Mouse (Mus musculus) T-helper 1 cell (primary cell): ENCODE results near the gene Numb.

Experiments used
- in situ Hi-C: fragments of 300-600 bp; cut with MboI, MseI; formaldehyde crosslinking; loops from one replicate; pipeline ENCODE4 v1.15.1; 2025; ENCODE audit warnings: high pct_unique_total_duplicates

Gene Numb

DNA sequence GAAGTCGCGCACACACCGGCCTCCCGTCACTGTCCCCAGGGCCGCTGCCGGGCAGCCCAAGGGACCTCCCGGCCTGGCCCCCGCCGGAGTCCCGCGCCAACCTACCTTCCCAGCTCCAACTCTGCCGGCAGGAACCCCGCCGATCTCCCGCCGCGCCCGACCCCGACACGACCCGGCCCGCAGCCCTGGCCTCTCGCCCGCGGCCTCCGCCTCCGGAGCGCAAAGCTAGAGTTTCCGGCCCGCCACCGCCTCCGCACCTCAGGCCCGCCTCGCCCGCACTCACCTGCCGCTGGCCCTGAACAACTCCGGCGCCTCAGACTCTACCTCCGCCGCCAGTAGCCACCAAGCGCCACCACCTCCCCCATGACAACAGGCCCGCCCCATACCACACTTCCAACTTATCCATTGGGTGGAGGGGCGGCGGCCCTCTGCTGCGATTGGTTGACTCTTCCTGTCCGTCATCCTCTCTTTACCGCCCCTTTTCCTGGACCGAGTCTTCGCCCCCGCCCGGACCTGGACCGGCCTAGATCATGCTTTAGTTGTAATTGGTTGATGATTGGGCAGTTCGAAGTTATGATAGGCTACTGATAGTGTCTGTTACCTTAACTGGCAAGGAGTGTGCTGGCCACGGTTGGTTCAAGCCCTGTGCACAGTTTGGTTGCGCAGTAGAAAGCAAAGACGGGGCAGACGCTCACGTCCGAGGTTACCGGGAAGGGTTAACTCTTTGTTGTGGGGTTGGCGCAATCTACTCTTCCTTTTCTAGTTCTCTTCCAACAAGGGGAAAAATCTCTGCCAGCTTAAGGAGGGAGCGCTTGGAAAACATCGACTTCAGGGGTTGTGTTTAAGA, at the start of gene Numb:
Gene Numb, minus strand, starts transcription at position 400 of the 847 bp plus-strand sequence.
- in situ Hi-C loops, result loop anchor here (10.0 kb wide), 1 partner anchor 1063 kb away; no protein-coding TSS in a partner anchor

DNA sequence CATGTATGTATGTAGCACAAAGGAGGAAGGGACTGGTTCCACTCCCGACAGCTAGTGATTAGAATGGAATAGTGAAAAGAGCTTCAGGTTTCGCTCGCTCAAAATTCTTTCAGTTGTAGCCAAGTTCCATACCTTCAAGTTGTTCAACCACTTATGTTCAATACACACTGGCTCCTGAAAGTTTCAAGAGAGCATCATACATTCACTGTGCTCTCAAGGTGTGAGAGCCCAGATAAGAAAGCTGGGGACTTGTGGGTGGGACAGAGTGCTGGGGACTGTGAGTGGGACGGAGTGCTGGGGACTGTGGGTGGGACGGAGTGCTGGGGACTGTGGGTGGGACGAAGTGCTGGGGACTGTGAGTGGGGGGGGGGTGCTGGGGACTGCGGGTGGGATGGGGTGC, 43.5 kb upstream of the Numb start:
- in situ Hi-C loops, result loop anchor here (5.0 kb wide), 1 partner anchor 107 kb away; no protein-coding TSS in a partner anchor

- in situ Hi-C loops, result no loop called here
These were observed 36.5 kb upstream of the Numb start for GRCm38 (mm10) chr12:83958278-83958677.

DNA sequence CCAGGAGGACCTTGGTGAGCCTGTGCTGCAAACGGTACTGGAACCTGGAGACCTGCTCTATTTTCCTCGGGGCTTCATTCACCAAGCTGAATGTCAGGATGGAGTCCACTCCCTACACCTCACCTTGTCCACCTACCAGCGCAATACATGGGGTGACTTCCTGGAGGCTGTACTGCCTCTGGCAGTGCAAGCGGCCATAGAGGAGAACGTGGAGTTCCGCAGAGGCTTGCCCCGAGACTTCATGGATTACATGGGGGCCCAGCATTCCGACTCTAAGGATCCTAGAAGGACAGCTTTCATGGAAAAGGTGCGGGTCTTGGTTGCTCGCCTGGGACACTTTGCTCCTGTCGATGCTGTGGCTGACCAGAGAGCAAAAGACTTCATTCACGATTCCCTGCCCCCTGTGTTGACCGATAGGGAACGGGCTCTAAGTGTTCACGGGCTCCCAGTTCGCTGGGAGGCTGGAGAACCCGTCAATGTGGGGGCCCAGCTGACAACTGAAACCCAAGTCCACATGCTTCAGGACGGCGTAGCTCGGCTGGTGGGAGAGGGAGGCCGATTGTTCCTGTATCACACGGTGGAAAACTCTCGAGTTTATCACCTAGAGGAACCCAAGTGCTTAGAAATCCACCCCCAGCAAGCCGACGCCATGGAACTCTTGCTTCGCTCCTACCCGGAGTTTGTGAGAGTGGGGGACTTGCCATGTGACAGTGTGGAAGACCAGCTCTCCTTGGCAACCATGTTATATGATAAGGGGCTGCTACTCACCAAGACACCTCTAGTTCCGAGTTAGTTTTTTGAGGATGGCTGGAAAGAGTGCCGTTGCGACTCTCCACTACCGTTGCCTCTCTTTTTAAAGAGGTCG, 30.2 kb upstream of the Numb start:
- in situ Hi-C loops, result no loop called here

GRCm38 (mm10) chr12:83950840-83951701, 29.3 kb upstream of the Numb start:
- in situ Hi-C loops, result no loop called here

- in situ Hi-C loops, result no loop called here
These were observed 28.7 kb upstream of the Numb start, which contains the start of gene Riox1 for GRCm38 (mm10) chr12:83950493-83950839. Riox1 (plus strand) TSS chr12:83950608.

DNA sequence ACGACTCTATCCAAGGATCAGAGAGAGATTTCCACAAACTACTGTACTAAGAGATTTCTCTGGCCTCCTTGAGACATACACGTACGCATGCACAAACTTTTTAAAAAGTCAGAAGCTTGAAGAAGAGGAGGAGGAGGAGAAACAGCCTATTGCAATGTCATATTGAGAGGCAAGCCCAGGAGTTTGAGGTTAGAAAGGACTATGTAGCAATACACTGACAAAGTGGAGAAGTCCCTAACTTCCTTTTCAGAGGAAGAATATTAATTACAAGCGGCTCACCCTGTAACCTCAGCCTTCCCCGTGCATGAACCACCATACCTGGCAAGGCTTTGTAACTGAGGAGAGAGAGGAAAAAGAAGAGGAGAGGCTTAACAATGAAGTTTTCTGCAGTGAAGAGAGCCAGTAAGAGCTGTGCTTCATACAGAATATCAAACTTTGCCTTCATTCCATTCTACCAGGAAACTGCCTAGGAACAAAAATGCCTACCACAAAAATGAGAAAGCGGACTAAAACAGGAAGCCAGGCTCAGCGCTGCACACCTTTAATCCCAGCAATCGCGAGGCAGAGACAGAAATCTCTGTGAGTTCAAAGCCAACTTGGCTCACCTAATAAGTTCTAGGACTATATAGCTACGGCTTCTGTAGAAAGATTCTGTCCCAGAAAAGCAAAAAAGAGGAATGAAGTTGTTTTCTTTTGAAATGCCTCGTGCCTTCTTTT, 28.2 kb upstream of the Numb start:
- in situ Hi-C loops, result no loop called here

DNA sequence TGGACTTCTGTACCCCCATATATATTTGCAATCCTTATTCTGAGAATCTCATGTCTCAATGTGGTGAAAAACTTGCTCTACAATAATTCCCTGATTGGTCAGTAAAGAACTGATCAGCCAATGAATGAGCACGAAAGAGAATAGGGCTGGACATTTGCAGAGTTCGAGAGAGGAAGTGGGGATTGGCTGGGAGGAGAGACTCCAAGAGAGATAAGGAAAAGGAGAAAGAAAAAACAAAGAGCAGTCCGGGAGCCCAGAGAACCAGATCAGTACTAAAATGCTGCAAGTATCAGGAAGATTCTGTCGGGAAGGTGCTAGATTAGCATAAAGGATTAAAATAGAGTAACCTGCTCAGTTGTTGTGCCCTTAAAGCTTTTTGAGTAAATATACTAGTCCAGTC, 27.3 kb upstream of the Numb start:
- in situ Hi-C loops, result no loop called here

DNA sequence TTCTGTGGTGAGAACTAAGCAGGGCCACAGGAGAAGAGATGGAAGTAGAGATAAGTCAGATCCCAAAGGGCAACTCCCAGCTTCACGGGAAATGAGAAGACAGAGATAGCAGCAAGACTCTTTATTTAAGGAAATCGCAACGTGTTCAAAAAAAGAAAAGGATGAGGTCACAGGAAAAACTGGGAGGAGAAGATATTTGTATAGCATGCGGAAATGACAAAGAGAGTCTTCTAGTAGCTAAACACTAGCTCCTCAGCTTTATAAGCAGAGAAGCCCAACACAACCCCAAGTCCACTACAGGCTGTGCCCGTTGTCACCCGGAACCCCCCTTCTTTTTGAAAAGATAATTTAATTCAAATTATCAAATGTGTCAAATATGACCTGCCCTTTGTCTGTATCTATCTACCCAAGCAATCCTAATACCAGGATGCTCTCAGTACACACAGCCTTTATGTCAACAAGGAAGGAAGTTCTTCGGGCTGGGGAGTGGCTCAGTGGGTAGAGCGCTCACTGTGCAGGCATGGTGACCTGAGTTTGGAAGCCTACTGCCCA, 25.6 kb upstream of the Numb start:
- in situ Hi-C loops, result no loop called here

DNA sequence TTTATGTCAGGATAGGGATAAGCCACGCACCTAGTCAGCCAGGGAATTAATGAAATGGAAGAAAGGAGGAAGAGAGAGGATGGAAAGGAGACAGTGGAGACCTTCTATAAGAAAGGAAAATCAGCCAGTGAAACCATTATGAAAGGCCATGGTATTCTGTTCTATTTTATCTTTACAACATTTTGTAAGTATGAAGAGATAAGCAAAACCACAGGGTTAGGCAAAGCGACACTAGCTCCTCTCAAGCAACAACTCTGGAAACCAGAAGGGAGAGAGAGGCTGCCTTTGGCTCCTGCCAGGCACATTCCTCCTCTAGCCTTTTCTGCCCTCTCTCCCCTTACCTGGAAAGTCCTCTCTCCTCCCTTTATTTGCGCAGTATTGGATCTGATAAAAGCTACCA, 20.2 kb upstream of the Numb start:
- in situ Hi-C loops, result no loop called here

DNA sequence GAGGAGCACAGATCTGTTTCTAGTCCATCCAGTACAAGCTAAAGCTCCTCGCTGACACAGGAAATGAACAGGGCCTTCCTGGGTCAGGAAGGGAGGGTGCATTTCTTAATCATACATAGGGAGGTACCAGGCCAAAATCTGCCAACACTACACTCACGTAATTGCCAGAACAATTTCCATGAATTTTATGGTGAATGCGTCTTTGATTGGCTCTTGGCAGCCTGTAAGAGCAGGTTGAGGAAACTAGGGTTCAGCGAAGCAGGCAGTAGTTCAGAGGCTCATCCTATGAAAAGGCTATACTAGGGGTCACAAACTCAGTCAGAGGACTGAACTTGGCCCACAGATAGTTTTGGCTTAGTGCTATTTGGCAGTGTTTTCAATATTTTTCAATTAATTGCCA, 18.3 kb upstream of the Numb start:
- in situ Hi-C loops, result no loop called here

DNA sequence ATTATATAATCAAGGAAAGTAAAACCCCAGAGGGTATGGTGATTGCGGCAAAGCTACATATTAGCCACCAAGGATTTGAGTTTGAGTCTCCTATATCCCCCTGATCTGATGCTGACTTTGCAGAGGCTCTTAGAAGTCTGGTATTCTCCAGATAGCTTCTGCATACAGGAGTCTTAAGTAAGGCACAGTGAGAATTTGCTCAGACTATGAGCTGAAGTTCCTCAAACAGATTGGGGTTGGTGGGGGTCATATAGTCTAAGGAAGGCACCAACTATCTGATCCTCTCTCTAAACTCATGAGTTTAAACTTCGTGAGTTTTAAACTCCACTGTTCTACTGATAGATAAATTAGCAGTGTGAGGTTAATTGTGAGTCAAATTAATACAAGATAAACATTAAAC, 17.6 kb upstream of the Numb start:
- in situ Hi-C loops, result loop anchor here (5.0 kb wide), 1 partner anchor 222 kb away; no protein-coding TSS in a partner anchor

- in situ Hi-C loops, result loop anchor here (5.0 kb wide), 1 partner anchor 221 kb away; no protein-coding TSS in a partner anchor
These were observed 16.9 kb upstream of the Numb start for GRCm38 (mm10) chr12:83938592-83938991.

DNA sequence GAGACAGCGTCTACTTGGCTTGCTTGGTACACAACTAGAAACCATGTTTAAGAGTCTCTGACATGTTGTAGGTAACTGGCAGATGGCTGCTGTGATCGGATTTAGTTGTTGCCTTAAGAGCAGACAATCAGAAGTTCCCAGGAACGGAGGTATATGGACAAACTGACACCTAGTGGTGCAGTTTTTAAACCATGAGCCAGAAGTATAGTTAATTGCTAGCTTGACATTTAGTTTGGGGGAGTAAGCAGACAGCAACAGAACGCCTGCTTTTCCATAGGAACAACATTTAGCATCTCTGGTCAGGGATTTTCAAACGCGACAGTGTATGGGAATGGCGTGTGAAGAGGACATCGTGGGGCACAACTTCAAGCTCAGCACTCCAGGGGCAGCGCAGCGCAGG, 15.9 kb upstream of the Numb start:
- in situ Hi-C loops, result loop anchor here (5.0 kb wide), 1 partner anchor 220 kb away; no protein-coding TSS in a partner anchor

DNA sequence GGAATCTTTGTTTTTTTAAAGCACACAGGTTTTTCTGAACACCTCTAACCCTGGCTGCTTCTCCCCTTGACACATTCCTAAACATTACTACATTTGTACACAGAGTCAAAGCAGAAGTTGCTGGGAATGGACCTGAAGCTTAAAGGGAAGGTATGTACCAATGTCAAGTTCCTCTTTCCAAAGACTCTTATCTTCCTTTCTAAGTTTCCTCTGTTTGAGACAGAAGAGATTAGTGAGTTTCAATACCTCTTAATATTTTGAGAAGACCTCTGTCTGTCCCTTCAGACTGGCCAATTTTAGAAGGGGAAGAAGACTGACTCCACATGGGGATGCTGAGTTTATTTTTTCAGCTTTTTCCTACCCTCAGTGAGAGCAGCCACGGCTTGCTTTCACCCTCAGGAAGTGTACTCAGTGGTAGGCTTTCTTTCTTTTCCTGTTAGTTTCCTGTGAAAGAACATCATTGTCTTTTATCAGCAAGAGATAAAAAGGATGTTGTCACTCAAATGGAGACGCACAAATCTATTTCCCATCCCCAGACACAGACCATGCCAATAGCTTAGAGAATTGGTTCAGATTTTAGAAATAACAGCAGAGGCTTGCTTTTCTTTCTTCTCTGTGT, 7.6 kb upstream of the Numb start:
- in situ Hi-C loops, result loop anchor here (10.0 kb wide), 1 partner anchor 1056 kb away; no protein-coding TSS in a partner anchor

GRCm38 (mm10) chr12:83927747-83928146, 6.0 kb upstream of the Numb start:
- in situ Hi-C loops, result loop anchor here (10.0 kb wide), 1 partner anchor 1057 kb away; no protein-coding TSS in a partner anchor

DNA sequence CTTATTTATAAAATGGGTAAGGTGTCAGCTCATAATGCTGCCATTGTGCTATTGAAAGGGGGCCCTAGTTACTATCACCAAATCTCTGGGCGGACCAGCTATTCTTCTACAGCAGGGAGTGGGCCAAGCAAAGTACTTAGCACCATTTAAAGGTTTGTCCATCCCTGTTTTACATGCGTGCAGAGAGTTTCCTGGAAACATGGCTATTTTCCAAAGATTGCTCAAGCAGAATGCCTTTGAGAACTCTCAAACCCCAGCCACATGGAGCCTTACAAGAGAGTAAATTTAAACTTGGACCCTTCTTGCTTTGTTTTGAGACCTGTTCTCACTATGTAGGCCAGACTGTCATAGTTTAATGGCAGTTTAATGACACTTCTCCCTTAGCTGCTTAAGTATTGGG, 4.3 kb upstream of the Numb start:
- in situ Hi-C loops, result loop anchor here (10.0 kb wide), 1 partner anchor 1059 kb away; no protein-coding TSS in a partner anchor

DNA sequence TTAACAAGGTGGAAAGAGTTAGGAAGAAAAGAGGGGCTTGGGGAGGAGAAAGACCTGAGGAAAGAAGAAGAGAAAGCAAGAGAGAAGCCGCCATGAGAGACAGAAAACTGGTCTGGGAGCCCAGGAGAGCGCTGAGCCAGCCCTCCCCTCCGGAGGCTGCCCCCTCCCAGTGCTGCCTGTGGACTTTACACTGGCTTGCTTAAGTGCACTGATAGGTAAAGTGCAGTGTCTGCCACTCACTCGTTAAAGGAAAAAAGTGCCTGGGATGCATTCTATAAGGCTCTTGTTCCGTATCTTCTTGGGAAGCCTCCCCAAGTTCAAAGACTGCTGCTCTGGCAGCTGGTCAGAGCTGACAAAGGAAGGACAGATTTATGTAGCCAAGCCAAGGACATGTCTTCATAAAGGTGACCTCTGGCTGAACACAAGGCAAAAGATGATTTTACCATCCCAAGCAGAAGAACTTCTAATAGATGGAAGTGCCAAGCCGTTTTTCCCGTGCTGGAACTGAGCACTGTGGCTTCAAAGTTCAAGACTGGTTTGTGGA, 3.5 kb upstream of the Numb start:
- in situ Hi-C loops, result loop anchor here (10.0 kb wide), 1 partner anchor 1060 kb away; no protein-coding TSS in a partner anchor

DNA sequence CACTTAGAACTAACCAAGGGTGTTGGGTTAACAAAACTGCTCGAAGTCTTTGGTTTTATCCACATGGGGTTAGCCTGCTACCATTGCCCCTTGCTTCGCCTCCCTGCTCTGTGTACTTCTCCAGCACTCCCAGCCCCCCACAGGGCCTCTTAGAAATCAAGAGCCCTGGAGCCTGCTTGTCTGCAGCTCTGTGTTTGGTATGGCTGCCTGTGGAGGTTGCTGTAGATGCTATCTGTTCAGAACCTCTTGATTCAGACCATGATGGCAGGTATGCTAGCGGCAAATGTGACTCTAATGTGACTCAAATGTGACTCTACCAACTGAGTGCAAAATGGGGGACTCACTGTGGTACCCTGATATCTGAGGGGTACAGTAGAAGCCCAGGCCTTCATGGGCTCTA, 2.6 kb upstream of the Numb start:
- in situ Hi-C loops, result loop anchor here (10.0 kb wide), 1 partner anchor 1060 kb away; no protein-coding TSS in a partner anchor
